Mouse (Mus musculus) embryonic facial prominence, embryonic 13.5 days (tissue): ENCODE data around the gene Col8a2. TPM values are rescaled to one million over a fixed set of nuclear protein-coding genes. Genes with fewer than 3 reads are reported as not detected.

ENCODE experiments used
- ATAC-seq: fragments of 200-750 bp; cut with Nextera tagmentation; 2 replicates; pipeline ENCODE4 v1.8.0; 2017; ENCODE audit warnings: low read depth; ENCODE audit not compliant: insufficient number of reproducible peaks, insufficient read depth, low FRiP score, low TSS enrichment
- H3K27ac ChIP-seq: fragments of 300-500 bp; sonication (generic); 2 replicates; pipeline ENCODE4 v1.5.1; 2015; ENCODE audit warnings: moderate library complexity, mild to moderate bottlenecking, inconsistent platforms
- H3K27me3 ChIP-seq: fragments of 300-500 bp; sonication (generic); 2 replicates; pipeline ENCODE4 v1.6.1; 2015; ENCODE audit warnings: mild to moderate bottlenecking, inconsistent platforms
- H3K36me3 ChIP-seq: fragments of 300-500 bp; sonication (generic); 2 replicates; pipeline ENCODE4 v1.6.1; 2015; ENCODE audit warnings: mild to moderate bottlenecking, inconsistent platforms
- H3K4me1 ChIP-seq: fragments of 300-500 bp; sonication (generic); 2 replicates; pipeline ENCODE4 v1.6.1; 2015; ENCODE audit warnings: inconsistent platforms
- H3K4me2 ChIP-seq: fragments of 300-500 bp; sonication (generic); 2 replicates; pipeline ENCODE4 v1.6.1; 2015; ENCODE audit warnings: moderate library complexity, mild to moderate bottlenecking, inconsistent platforms
- H3K4me3 ChIP-seq: fragments of 300-500 bp; sonication (generic); 2 replicates; pipeline ENCODE4 v1.5.1; 2015; ENCODE audit warnings: mild to moderate bottlenecking, inconsistent platforms
- H3K9ac ChIP-seq: fragments of 300-500 bp; sonication (generic); 2 replicates; pipeline ENCODE4 v1.6.1; 2015; ENCODE audit warnings: mild to moderate bottlenecking, inconsistent platforms
- H3K9me3 ChIP-seq: fragments of 300-500 bp; sonication (generic); 2 replicates; pipeline ENCODE4 v1.6.1; 2016; ENCODE audit warnings: inconsistent platforms
- WGBS: fragments of 180-500 bp; shearing (Covaris S2); methylation state at CpG from one replicate; pipeline ENCODE4 v1.1.7; 2015; ENCODE audit warnings: mixed read lengths; 5-methylcytosine and 5-hydroxymethylcytosine counted together
- polyA plus RNA-seq: library from polyadenylated mRNA; unstranded; fragments of >200 nt; fragmentation: Nextera tagmentation; extraction: Ambion mirVana; gene quantifications from 2 replicates; pipeline ENCODE4 v1.2.1, GENCODE M21; 2015

Col8a2 gene
- polyA plus RNA-seq, 1 experiment from 2014 or later, result 33.9 TPM

DNA sequence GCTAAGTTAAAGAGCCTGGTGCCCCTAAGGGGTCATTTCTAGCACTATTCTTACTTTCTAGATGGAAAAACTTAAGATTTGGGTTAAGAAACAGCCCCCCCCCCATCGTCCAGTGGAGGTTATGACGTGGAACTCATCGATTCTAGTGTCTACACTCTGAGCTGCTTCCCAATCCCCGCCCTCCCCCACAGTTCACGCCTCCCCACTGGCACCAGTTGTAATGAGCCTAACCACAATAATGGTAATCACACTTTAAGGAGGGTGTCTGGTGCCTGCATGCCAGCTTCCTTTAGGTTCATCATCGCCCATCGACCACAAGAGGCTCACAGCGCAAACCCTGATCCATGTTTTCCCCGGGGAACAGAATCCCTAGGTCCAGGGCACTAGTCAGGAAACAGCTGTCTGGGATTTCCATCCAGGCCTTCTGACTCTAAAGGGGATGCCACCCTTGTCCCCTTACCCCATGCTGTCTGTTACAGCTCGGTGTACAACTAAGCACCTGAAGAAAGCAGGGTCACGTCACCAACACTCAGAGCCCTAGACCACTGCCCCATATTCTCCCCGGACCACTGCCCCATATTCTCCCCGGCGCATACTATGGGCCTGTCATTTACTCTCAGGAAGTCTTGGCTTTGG lies 32.8 kb upstream of the Col8a2 start:
- no peaks in the 10 kb centered on the region for H3K36me3 ChIP-seq
- peaks cover 66% of the 10 kb centered on the region for H3K4me1 ChIP-seq
- H3K27ac ChIP-seq, result peak overlapping the region; percentile 96; the same call in 1 of the 2 replicates
- peak overlapping the region; percentile 96 for H3K4me2 ChIP-seq
- H3K27me3 ChIP-seq, result no peaks in the 10 kb centered on the region
- H3K9me3 ChIP-seq, result no peaks in the 10 kb centered on the region
- H3K9ac ChIP-seq, result peak overlapping the region; percentile 99
- no peak for ATAC-seq
- WGBS, result 72% methylated on average over 14 of the region's 14 CpGs
- H3K4me3 ChIP-seq, result peak overlapping the region; percentile 99

DNA sequence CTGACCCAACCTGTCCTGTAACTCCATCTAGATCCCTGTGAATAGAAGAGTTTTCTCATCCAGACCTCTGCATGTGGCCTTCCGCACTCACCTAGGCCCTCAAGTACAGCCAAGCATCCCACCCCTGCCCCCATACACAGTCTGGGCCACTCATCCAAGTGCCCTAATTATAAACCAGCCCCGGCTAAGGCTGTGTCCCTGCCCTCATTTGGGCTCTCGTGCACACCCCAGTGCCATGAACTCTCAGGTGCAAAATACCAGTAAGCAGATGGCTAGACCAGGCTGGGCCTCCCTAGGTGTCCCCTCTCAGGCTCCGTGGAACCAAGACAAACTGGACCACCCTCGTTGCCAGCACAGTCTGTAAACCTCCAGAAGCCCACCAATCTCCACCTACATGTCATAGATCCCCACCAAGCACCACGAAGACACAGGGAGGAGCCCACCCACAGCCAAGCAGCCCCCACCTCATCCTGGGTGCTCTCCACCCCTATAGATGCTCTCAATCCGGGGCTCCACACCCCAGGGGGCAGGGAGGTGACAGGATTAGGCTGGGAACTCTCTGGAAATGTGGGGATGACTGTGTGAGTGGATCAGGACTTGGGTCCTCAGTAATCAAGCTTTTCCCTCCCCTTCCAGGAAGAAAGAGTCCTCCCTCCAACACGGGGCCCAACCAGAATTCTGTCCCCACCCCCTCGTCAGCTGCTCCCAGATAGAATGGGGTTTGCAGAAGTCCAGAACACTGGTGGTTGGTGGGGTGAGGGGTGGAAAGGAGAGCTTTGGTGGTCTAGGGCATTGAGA lies 32.1 kb upstream of the Col8a2 start:
- no peaks in the 10 kb centered on the region for H3K27me3 ChIP-seq
- no peaks in the 10 kb centered on the region for H3K9me3 ChIP-seq
- peak overlapping the region; percentile 99 for H3K4me3 ChIP-seq
- H3K36me3 ChIP-seq, result no peaks in the 10 kb centered on the region
- H3K27ac ChIP-seq, result peak overlapping the region; percentile 96
- peaks cover 71% of the 10 kb centered on the region for H3K4me1 ChIP-seq
- H3K4me2 ChIP-seq, result peak overlapping the region; percentile 96
- WGBS, result 16% methylated on average over 9 of the region's 9 CpGs
- H3K9ac ChIP-seq, result peak overlapping the region; percentile 99
- ATAC-seq, result no peak

DNA sequence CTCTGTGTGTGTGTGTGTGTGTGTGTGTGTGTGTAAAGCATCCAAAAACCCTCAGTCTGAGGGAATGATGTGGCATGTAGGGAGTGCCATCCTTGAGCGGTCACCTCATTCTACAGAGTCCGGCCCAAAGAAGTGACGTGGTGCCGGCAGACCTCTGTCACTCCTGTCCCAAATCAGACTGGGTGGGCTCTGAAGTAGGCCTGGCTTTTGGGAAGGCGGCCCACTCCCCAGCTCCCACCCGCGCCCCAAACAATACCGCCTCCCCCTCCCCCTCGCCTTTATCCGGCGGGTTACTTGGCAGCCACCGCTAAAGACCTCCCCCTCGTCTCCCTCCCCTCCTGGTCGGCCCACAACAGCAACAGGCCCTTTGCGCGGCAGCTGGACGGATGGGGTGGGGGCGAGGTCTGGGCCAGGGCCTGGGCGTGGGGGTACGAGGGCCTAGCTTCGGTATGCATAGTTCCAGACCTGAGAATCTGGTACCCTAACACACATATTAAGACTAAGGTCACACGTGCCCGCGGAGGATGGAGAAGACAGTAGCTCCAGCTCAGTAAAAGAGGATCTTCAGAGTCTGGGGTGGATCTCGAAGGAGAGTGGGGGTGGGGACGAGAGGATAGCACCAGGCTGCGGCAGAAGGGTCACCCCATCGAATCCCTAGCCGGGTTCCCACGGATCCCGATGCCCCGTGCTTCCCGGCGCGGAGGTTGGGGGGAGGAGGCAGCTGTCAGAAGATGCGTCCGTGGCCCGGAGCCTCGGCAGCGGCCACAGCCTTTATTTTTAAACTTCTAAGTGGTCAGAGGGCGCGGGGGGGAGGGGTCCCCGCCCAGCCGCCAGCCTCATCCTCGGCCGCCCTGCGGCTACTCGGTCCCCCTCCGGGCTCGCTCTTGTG lies 31.2 kb upstream of the Col8a2 start:
- under 1% methylated on average over 50 of the region's 50 CpGs for WGBS
- Histone ChIP-seq H3K36me3 (no peaks in the 10 kb centered on the region), H3K9ac (peak overlapping the region; percentile 99), H3K4me2 (peak overlapping the region; percentile 96), H3K4me1 (peaks cover 78% of the 10 kb centered on the region), H3K27me3 (no peaks in the 10 kb centered on the region), H3K4me3 (peak overlapping the region; percentile 99), H3K9me3 (no peaks in the 10 kb centered on the region), H3K27ac (peak overlapping the region; percentile 96)
- 0 out of 2 replicates have a peak, but pooled peaks have one; percentile 16 for ATAC-seq

DNA sequence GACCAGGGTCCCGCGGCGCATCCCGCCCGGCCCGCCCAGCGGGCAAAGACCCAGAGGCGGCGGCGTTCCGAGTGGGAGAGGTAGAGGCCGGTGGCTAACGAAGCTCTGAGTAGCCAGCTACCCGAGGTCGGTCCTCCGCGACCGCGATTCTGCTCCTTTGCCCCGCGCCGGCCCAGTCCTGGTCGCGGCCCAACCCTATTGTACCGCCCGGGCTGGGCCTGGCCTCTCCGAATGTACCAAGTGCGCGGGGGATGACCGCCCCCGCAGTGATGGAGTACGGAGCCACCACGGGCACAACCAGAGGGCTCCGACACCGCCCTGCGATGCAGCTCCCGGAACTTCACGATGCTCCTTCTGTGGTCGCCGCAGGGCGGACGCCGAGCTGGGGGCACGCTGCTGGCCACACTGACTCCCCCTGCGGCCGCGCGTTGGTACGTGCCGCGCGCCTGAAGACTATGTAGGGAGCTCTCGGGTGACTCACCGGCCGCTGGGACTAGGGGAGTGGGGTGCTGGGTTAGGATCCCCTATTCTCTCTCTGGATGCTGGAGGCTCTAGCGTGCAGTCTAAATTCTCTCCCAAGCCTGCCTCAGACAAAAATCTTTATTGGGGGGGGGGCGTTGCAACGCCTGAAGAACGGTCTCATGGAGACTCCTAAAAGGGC lies 30.3 kb upstream of the Col8a2 start, which contains the start of gene Map7d1:
Gene Map7d1 (minus strand): TSS at position 213 of the 661 bp plus-strand sequence.
- Histone ChIP-seq H3K4me1 (peaks cover 78% of the 10 kb centered on the region), H3K9me3 (no peaks in the 10 kb centered on the region), H3K36me3 (no peaks in the 10 kb centered on the region), H3K27me3 (no peaks in the 10 kb centered on the region), H3K4me3 (peak within 1 kb of the TSS; percentile 99), H3K4me2 (peak within 1 kb of the TSS; percentile 96), H3K27ac (peak within 1 kb of the TSS; percentile 96), H3K9ac (peak within 1 kb of the TSS; percentile 99)
- WGBS, result under 1% methylated on average over 59 of the region's 59 CpGs
- peak; percentile 79 for ATAC-seq

DNA sequence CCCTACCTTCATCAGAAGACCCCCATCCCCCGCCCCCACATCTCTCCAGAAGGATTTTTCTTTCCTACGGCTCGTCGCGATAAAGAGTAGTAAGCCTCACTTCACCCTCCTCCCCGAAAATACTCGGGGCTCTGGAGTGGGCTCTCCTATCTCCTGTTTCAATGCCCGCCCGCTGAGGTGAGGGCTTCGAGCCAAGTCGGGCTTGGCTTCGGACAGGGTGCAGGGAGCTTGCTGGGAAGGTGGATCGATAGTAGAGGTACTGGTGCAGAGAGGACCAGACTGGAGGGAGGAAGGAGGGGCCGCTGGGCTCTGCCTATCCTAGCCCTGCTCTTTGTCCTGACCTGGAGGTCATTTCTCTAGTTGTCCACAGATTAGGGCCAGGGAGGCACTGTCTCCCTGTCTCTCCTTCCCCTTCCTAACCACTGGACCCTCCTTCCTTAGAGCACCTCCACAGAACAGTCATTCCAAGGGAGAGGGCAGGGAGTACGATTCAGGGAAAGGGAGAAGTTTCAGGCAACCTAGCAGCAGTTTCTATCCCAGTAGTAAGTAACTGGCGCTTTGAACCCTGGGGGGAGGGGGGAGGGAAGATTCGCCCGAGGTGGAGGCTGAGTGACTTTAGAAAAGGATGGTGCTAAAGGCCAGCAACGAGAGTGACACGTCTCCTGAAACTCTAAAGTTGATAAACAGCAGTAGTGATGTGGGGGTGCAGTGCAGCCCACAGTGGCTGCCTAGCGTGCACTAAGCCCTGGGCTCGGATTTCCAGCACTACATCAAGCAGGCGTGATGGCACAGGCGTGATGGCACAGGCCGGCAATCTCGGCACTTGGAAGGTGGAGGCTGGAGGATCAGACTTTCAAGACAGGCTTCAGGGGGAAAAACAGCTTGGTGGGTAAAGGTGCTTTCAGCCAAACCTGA lies 29.4 kb upstream of the Col8a2 start:
- H3K4me3 ChIP-seq, result peak overlapping the region; percentile 99
- H3K36me3 ChIP-seq, result no peaks in the 10 kb centered on the region
- no peak for ATAC-seq
- 3% methylated on average over 26 of the region's 26 CpGs for WGBS
- H3K9me3 ChIP-seq, result no peaks in the 10 kb centered on the region
- peak overlapping the region; percentile 96 for H3K27ac ChIP-seq
- H3K4me2 ChIP-seq, result peak overlapping the region; percentile 96
- no peaks in the 10 kb centered on the region for H3K27me3 ChIP-seq
- H3K9ac ChIP-seq, result peak overlapping the region; percentile 99
- peaks cover 75% of the 10 kb centered on the region for H3K4me1 ChIP-seq

DNA sequence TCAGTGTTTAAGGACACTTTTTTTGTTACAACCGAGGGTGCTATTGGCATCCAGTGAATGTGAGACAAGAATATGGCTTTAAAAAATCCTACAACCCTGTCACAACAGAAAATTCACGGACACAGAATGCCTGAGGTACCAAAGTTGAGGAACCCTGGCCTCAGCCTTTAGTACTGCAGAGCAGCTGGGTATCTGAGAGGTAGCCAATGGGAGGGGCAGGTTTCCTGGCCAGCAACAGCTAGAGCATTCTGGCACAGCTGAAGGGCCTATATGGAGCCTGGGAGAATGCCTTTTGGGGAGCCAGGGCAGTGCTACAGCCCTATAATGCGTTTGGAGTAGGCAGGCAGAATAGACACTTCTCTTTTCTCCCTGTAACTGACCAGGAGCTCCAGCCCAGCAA lies 27.5 kb upstream of the Col8a2 start:
- H3K27ac ChIP-seq, result peak overlapping the region; percentile 92
- peak overlapping the region; percentile 59; the same call in 1 of the 2 replicates for H3K9ac ChIP-seq
- H3K4me2 ChIP-seq, result peak overlapping the region; percentile 52
- peaks cover 65% of the 10 kb centered on the region for H3K4me1 ChIP-seq
- no peaks in the 10 kb centered on the region for H3K27me3 ChIP-seq
- no peaks in the 10 kb centered on the region for H3K36me3 ChIP-seq
- WGBS, result 24% methylated on average over 3 of the region's 3 CpGs
- 0 out of 2 replicates have a peak overlapping the region, but pooled peaks have one; percentile 19 for H3K4me3 ChIP-seq
- no peaks in the 10 kb centered on the region for H3K9me3 ChIP-seq
- ATAC-seq, result no peak

DNA sequence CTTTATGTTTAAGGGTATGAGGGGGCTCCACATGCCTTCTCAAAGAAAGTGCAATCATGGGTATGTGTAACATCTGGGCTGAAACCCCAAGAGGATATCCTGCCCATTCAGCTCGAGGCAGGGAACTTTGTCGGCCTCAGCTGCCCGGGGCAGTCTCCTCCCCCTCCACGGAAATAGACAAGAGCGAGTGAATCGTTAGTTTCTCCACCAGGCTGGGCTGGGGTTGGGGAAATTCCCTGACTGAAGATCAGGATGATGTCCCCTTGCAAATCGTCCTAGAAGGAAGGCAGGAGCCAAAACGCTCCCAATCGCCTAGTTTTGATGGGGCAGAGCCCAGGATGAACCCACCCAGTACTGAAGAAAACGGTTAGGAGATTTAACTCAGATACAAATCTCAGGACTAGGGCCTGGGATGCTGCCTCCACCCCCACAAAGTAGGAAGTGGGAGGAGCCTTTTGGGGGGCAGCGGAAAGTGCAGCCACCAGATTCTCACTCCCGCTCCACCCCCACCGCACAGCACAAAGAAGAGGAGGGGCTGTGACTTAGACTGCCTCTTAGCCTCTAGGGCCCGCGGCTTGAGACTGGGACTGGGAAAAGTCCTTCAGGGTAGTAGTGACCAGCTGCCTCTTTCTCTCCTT lies 27.0 kb upstream of the Col8a2 start:
- peak overlapping the region; percentile 52 for H3K4me2 ChIP-seq
- WGBS, result under 1% methylated on average over 15 of the region's 15 CpGs
- peaks cover 59% of the 10 kb centered on the region for H3K4me1 ChIP-seq
- H3K27me3 ChIP-seq, result no peaks in the 10 kb centered on the region
- H3K27ac ChIP-seq, result peak overlapping the region; percentile 92
- no peak for ATAC-seq
- peak overlapping the region; percentile 19 for H3K4me3 ChIP-seq
- peak overlapping the region; percentile 59 for H3K9ac ChIP-seq
- no peaks in the 10 kb centered on the region for H3K36me3 ChIP-seq
- no peaks in the 10 kb centered on the region for H3K9me3 ChIP-seq

DNA sequence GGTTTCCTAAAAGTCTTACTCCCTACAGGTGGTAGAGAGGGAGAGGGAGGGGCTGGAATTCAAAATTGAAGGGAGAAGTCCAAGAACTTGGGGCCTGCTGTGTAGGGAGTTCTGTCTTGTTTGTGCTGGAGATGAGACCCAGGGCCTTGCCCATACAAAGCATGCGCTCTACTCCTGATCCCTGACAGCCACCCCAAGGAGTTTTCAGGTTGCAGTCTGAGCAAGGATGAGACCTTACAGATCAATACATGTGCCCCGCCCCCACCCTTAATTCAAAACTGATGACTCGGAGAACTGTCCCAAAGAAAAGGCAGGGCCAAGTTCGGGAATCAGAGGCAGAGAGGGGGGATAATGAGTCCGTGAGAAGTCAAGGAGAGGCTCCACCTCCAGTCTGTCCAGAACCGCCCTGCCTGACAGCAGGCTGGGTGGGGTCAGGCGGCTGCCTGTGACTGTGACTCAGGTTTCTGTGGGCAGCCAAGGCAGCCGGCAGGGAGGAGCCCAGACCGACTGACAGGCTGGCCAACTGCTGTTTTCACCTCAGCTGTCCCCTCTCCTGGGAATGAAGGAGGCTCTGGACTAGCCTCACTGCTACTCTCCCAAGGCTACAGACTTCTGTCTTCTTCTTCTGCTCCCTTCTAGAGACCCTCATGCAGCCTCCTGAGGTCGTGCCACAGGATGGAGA lies 25.9 kb upstream of the Col8a2 start:
- peak overlapping the region; percentile 53 for H3K9ac ChIP-seq

DNA sequence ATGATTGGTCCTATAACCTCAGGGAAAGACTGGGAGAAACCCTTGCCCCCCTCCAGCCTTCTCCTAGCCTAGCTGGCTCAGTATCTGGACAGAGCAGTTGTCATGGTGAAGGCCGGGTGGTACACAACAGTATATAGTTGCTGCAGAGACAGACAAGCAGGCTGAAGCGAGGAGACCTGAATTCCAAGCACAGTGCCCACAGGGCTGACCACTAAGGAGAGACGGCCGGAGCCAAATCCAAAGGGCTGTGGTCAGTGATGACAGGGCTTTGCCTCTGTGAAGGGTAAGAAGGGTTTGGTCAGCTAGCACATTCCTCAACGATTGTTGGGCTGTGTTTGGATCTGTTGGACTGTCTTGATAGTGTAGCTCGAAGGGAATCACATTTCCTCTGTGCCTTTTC lies 25.3 kb upstream of the Col8a2 start:
- H3K4me2 ChIP-seq, result peak overlapping the region; percentile 52
- H3K4me1 ChIP-seq, result peaks cover 56% of the 10 kb centered on the region
- no peak overlapping the region for H3K4me3 ChIP-seq
- H3K36me3 ChIP-seq, result peaks cover 8% of the 10 kb centered on the region; the same call in 1 of the 2 replicates
- no peaks in the 10 kb centered on the region for H3K9me3 ChIP-seq
- peak overlapping the region; percentile 92 for H3K27ac ChIP-seq
- 62% methylated on average over 6 of the region's 6 CpGs for WGBS
- no peak for ATAC-seq
- H3K27me3 ChIP-seq, result no peaks in the 10 kb centered on the region
- H3K9ac ChIP-seq, result peak overlapping the region; percentile 53

More for the DNA sequence above, 25.9 kb upstream of the Col8a2 start:
- 4% methylated on average over 10 of the region's 10 CpGs for WGBS
- Histone ChIP-seq H3K4me2 (peak overlapping the region; percentile 52), H3K27me3 (no peaks in the 10 kb centered on the region), H3K9me3 (no peaks in the 10 kb centered on the region), H3K4me3 (peak overlapping the region; percentile 13; the same call in 1 of the 2 replicates), H3K36me3 (peaks cover 8% of the 10 kb centered on the region; the same call in 1 of the 2 replicates), H3K4me1 (peaks cover 56% of the 10 kb centered on the region), H3K27ac (peak overlapping the region; percentile 92)
- no peak for ATAC-seq
